Mouse (Mus musculus): ENCODE data around the gene Gm1110.
"Not testable (repeated sequence)": the region's sequence is repeated elsewhere in the genome, so short reads cannot be mapped to it uniquely, and the experiment has no call there.

Gm1110 gene

GRCm38 (mm10) chr9:26922909-26923526 lies at the start of gene Gm1110:
Gene Gm1110, minus strand, starts transcription at chr9:26923111.
- DNase-seq, result no peak

- no peak for DNase-seq
Measured at GRCm38 (mm10) chr9:26947790-26948189, 24.9 kb upstream of the Gm1110 start.

GRCm38 (mm10) chr9:26924146-26924545 lies 1.2 kb upstream of the Gm1110 start:
- no peak for DNase-seq

GRCm38 (mm10) chr9:26919778-26920177 lies 3.1 kb downstream of the Gm1110 start:
- no peak for DNase-seq

- no peak for DNase-seq
Measured at GRCm38 (mm10) chr9:26913150-26913549, 9.8 kb downstream of the Gm1110 start.

GRCm38 (mm10) chr9:26911251-26911650 lies 11.7 kb downstream of the Gm1110 start:
- no peak for DNase-seq

GRCm38 (mm10) chr9:26869856-26870255 lies 53.1 kb downstream of the Gm1110 start:
- not testable (repeated sequence) for DNase-seq

- DNase-seq, result no peak
Measured at GRCm38 (mm10) chr9:26860751-26861150, 62.2 kb downstream of the Gm1110 start, which contains the start of gene Glb1l3. Gene Glb1l3, minus strand, starts transcription at chr9:26860890.

GRCm38 (mm10) chr9:26831089-26831488 lies 91.8 kb downstream of the Gm1110 start:
- DNase-seq, result no peak

Measured in thymus, postnatal 36 days (tissue).